Mouse (Mus musculus): ENCODE results near the gene Por.

GRCm38 (mm10) chr5:135695277-135695721 is 25.5 kb downstream of the Por start:
- TF ChIP-seq CTCF (IDR thresholded peaks at IDR 0.05) (no peak), EP300 (IDR thresholded peaks at IDR 0.05) (no peak; the same call in 1 of the 2 replicates)
